Mouse (Mus musculus) spleen, postnatal 36 days (tissue): Measurements from ENCODE around the gene Vbp1.

Experiments used
- DNase-seq, 2 experiments: peaks; one replicate each; pipeline ENCODE4 v3.0.0; 2022; ENCODE audit warnings: low spot score in 2 of 2, mixed read lengths in 1 of 2

Gene Vbp1

GRCm38 (mm10) chrX:75514179-75514972 lies at the start of gene Vbp1:
TSS of gene Vbp1 (plus strand) at chrX:75514299.
- peak; percentile 86 to 89 for DNase-seq

- peak; percentile 13 to 30 for DNase-seq
Measured at GRCm38 (mm10) chrX:75475182-75475644, 38.9 kb upstream of the Vbp1 start.

- DNase-seq: no peak
Measured at GRCm38 (mm10) chrX:75489886-75490285, 24.2 kb upstream of the Vbp1 start.

- DNase-seq: no peak
Measured at GRCm38 (mm10) chrX:75513787-75514178, 316 bp upstream of the Vbp1 start.

- no peak for DNase-seq
Measured at GRCm38 (mm10) chrX:75577582-75578324, 63.7 kb downstream of the Vbp1 start, which contains the start of gene Rab39b. TSS of gene Rab39b (minus strand) at chrX:75578231.

- no peak for DNase-seq
Measured at GRCm38 (mm10) chrX:75578539-75578938, 64.4 kb downstream of the Vbp1 start.
